Mouse (Mus musculus) urinary bladder, adult 18-20 months (tissue): ENCODE data around the gene Pank1.

Source experiments
- DNase-seq, 2 experiments: peaks; one replicate each; pipeline ENCODE4 v3.0.0; 2022; ENCODE audit warnings: low spot score in 2 of 2, mixed read lengths in 2 of 2

The Pank1 gene

GRCm38 (mm10) chr19:34878603-34879541 lies at the start of gene Pank1:
Gene Pank1 (minus strand): TSS chr19:34879455.
- peak; percentile 60 to 76 for DNase-seq

- no peak for DNase-seq
These were observed 43.3 kb upstream of the Pank1 start for GRCm38 (mm10) chr19:34922603-34922963.

DNA sequence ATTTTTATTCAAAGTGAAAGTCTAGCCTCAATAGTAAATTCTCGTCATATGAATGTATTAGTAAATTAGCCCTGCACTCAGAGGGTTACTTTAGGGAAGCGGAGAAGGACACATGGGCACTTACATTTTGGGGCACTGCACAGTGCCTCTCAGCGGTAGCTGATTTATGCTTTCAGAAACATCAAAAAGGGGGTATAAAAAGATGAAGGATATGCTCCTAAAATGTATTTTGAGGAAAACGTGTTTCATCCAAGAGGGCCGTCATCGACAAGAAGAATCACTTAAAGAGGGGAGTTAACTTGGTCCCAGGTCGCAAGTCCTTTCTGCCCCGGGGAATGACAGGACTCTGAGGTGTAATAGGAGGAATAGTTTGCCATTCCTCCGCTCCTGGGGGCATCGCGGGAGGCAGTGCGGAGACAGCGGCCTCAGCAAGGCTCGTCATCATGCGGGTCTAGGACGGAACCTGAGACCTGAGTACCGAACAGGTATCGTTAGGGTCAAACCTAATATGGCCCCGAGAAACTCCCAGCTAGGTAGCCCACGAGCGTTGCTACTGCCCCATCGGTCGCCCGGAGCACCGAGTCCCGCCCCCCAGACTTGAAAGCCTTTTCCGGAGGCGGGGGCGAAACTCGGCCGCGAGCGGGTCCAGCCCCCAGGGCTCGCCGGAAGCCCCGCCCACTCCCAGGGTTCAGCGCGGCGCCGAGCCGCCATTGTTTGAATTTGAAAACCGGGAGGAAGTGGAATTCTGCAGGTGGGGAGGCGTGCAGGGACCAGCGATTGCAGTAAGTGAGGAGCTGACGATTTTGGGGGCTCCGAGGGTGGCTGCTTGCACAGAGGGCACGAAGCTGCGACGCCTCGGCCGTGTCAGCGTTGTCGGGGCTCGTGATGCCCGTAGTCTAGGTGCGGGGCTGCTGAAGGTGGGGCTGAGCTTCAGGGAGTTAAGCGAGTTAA lies 42.7 kb upstream of the Pank1 start, which contains the start of gene Kif20b:
Kif20b (plus strand) TSS at position 710 of the 951 bp plus-strand sequence.
- DNase-seq: peak; percentile 83 to 84

GRCm38 (mm10) chr19:34921253-34921651 lies 42.0 kb upstream of the Pank1 start:
- no peak for DNase-seq

DNA sequence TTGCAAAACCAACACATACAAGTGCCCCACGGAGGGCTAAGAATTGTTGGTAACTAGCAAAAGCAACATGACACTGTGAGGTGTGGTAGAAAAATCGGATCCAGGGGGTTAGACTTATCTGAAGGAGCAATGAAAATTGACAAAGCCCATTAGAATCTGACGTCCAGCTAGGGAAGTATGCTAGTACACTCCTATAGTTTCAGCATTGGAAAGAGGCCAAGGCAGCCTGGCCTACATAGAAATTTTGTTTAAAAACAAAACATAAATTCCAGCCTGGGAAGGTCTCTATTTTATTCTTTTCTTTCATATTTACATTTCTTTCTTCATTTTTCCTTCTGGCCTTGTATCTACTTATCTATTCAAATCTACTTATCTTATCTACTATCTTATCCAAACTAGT lies 41.3 kb upstream of the Pank1 start:
- no peak for DNase-seq

- DNase-seq: no peak
These were observed 40.8 kb upstream of the Pank1 start for GRCm38 (mm10) chr19:34920066-34920465.

DNA sequence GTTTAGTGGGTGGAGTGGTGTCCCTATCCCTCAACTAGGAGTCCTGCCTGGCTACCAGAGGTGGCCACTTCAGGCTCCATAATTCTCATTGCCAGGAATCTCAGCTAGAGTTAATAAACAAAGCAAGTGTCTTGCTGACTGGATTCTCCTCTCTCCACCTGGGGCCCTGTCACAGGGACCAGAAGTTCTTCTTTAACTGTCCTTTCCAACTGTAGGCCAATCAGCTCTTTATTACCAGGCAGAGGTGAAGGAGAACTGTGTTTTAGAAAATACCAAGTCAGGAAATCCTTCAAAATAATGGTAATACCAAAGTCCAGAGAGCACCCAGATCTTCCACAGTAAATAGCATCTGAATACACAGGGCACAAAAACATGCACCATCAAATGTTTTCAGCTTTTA lies 33.1 kb upstream of the Pank1 start:
- no peak for DNase-seq

GRCm38 (mm10) chr19:34906772-34907171 lies 27.5 kb upstream of the Pank1 start:
- no peak for DNase-seq

- no peak for DNase-seq
These were observed 26.2 kb upstream of the Pank1 start for GRCm38 (mm10) chr19:34905424-34905823.

DNA sequence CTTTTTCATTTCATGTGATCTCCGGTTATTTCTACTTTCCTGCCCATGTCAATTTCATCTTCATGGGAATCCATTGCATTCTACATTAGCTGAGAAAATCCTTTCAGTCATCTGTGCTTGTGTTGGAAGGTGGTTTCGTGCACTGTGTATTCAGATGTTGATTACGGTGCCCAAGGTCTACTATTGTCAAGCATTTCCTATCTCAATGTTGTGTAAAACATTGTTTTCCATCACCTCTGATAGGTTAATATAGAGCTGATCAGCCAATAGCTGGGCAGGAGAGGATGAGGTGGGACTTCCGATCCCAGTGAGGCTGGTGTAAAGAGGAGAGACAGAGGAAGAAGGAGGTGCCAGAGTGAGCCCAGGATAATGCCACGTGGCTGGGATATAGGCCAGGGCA lies 24.8 kb upstream of the Pank1 start:
- no peak for DNase-seq

DNA sequence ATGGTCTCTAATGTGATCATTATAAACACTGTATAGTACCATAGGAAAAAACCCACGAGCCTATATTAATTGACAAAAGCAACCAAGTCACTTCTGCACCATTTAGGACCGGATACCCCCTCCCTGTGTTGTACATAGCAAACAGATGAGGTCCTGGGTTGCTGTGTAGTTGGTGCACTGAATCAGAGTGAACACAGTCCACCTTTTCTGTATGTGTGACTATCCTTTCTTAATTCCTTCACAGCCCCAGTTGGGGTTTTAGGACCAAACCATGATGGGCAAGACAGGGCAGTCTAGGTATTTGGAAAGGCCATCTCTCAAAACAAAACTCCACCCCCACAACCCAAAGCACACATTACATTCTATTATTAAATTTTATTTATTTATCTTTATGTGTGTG lies 22.5 kb upstream of the Pank1 start:
- DNase-seq: no peak

- DNase-seq: no peak
These were observed 22.0 kb upstream of the Pank1 start for GRCm38 (mm10) chr19:34901266-34901665.

DNA sequence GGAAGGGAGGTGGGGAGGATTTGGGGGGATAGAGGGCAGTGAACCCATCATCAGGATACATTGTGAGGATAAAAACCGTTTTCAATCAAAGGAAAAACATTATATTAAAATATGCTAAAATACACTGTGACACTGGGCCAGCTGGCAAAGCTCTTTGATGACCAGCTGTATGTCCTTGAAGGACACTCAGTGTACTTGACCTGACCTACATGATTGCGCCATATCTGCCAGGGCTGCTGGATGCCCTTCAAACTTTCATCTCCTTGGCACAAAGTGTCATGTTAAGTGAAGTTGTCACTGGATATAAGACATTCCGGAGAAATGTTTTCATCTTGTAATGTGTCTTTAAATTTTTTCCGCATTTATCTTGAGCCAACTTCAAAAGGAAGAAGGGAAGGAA lies 19.7 kb upstream of the Pank1 start:
- no peak for DNase-seq

DNA sequence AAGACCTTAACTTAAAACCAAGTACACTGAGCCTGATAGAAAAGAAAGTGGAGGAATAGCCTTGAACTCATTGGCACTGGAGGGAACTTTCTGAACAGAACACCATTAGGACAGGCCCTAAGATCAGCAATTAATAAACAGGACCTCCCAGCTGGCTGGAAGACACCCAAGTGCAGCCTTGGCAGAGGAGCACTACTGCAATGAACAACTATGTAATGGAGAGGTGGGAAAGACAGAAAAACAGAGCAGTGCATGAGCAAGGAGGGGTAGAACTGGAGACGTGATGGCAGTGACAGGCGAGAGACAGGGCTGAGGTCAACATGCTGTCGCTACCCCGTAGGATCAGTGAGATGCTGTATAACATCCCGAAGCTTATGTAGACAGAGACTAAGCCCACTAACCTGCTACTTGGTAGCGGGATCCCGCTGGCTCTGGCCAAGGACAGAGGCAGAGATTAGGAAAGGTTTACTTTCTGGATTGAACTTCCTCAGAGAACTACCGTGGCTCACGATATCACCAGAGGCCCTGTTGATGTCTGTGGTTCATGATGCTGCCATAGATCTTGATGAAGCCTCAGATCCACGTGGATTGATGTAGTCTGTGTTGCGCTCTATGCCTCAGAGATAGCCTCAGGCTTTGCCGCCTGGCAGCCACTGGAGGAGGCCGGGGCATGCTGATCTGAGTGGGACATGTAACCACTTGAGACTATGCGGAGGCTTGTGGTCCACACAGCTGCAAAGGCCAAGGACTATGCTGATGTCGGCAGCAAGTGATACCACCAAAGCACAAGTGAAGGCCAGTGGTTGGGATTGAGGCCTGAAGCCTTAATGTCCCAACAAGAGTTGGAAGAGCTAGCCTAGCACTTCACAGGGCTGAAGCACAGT lies 18.1 kb upstream of the Pank1 start:
- DNase-seq: no peak

- DNase-seq: no peak
These were observed 15.8 kb upstream of the Pank1 start for GRCm38 (mm10) chr19:34895082-34895481.

- no peak for DNase-seq
These were observed 12.3 kb upstream of the Pank1 start for GRCm38 (mm10) chr19:34891590-34891989.

GRCm38 (mm10) chr19:34890981-34891380 lies 11.7 kb upstream of the Pank1 start:
- DNase-seq: no peak

DNA sequence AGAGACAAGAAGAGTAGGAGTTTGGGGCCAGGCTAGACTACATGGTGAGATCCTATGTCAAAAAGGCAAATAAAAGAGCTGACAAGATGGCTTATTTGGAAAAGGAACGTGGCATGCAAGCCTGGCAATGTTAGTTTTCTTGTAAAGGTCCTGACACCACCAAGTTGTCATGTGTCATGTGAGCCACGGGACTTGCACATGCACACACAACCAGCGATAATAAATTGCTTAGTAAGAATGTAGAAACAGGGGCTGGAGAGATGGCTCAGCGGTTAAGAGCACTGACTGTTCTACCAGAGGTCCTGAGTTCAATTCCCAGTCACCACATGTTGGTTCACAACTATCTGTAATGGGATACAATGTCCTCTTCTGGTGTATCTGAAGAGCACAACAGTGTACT lies 7.1 kb upstream of the Pank1 start:
- no peak for DNase-seq

DNA sequence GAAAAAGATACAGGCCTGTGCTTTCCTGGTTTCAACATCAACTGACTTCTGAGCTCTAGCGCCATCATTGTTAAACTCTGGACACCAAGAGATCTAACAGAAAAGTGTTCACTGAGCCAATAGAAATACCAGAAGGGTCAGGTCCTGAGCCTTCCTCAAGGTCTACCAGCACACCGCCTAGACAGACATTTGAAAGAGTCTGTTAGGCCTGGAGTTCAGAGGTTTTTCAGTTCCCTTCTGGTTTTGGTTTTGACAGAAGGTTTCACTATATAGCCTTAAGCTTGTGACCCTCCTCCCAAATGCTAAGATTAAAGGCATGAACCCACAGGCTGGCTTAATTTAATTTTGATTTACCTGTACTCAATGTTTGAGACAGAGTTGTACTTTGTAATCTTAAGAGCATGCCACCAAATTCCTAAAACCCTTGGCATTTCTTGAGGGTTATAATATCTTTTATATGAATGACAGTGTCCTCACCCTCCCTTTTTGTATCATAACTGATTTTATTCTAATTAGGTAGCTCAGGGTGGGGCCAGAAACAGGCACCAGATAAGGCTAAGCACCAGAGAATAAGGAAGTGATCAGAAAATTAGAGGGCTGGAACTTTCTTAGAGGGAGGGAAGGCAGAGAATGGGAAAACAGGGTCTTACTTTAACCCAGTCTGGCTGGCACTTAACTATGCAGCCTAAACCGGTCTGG lies 4.4 kb upstream of the Pank1 start:
- DNase-seq: no peak

- no peak for DNase-seq
These were observed 3.2 kb upstream of the Pank1 start for GRCm38 (mm10) chr19:34882443-34882842.

GRCm38 (mm10) chr19:34881160-34881559 lies 1.9 kb upstream of the Pank1 start:
- no peak for DNase-seq
